In the genomic region with DNA sequence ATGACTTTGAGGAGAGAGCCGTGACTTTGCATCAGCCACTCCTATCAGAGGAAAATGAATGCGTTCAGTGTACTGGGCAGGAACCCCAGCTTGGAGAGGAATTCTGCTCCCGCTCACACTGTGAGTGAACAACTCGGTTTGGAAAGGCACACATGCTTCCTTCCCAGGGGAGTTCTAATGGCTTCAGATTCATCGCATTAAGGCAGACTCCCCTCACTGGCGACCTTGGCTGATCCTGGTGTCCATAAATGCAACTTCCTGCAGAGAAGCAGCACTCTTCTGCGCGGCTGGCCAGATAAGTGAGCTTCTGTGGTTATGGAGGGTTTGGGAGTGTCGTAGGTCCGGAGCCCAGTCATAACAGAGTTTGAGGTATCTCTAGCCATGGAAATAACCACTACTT, we compare ENCODE assay signal across 20 mouse cellular contexts. TPM values are rescaled to one million over a fixed set of nuclear protein-coding genes. Genes with fewer than 3 reads are reported as not detected.
DNase-seq lines count a peak whose midpoint lies in the region; ATAC-seq lines count a peak whose summit lies in the region.
"Had no signal": no experiment of that assay in that cellular context is flagged by ENCODE, and none has a peak within 500 bp of the region (broad histone marks: within the 10 kb centered on the region; RNA-seq: fewer than 3 reads in every experiment).

No protein-coding gene starts in this region.

- H3K9me3 ChIP-seq in heart, embryonic 10.5 days = no peaks in the 10 kb centered on the region
- no peaks in the 10 kb centered on the region for H3K9me3 ChIP-seq in midbrain, embryonic 14.5 days (ENCODE audit: control insufficient read depth, low read length)

- H3K4me2 ChIP-seq in midbrain, embryonic 14.5 days (ENCODE audit: low read length) = no peak overlapping the region

- ATAC-seq in midbrain, embryonic 14.5 days (ENCODE audit: low FRiP score, low TSS enrichment) = no peak

- peaks cover 6% of the 10 kb centered on the region for H3K4me1 ChIP-seq in heart, embryonic 10.5 days
- peaks cover 5% of the 10 kb centered on the region for H3K4me1 ChIP-seq in midbrain, embryonic 14.5 days (ENCODE audit: control insufficient read depth, insufficient read depth, low read length)

- no peaks in the 10 kb centered on the region for H3K27me3 ChIP-seq in heart, embryonic 10.5 days (ENCODE audit: insufficient read depth, poor library complexity, severe bottlenecking)
- no peaks in the 10 kb centered on the region for H3K27me3 ChIP-seq in midbrain, embryonic 14.5 days (ENCODE audit: control insufficient read depth, insufficient read depth, low read length)

- 0 out of 2 replicates have a peak overlapping the region, but pooled peaks have one; percentile 29 for H3K27ac ChIP-seq in heart, embryonic 10.5 days
- H3K27ac ChIP-seq in midbrain, embryonic 14.5 days (replicated peaks; ENCODE audit: low read depth, low read length) = no peak overlapping the region
- H3K27ac ChIP-seq: liver, embryonic 14.5 days had no signal

- peak; percentile 66 for DNase-seq in heart, embryonic 10.5 days (ENCODE audit: low spot score)
- no peak for DNase-seq in heart, postnatal 25 days (ENCODE audit: low spot score)
- peak; percentile 57 for DNase-seq in retina, embryonic 14.5 days (ENCODE audit: low spot score)
- DNase-seq in retina, postnatal 1 day = no peak
- peak; percentile 12 for DNase-seq in midbrain, embryonic 14.5 days
- no peak for DNase-seq in T-cell, adult 2 months (ENCODE audit: low spot score)
- DNase-seq in kidney, postnatal 4 days = no peak
- DNase-seq: B cell, adult 2 months; cerebellum, adult 2 months; embryo, embryonic 11 days; gastrocnemius, postnatal 10 days; heart, postnatal 4 days; kidney, adult 9 months; left cerebral cortex, postnatal 4 days; lung, postnatal 14 days; thymus, postnatal 4 days had no signal

- H3K36me3 ChIP-seq in heart, embryonic 10.5 days = peaks cover 22% of the 10 kb centered on the region
- peaks cover 20% of the 10 kb centered on the region for H3K36me3 ChIP-seq in midbrain, embryonic 14.5 days (ENCODE audit: control insufficient read depth, insufficient read depth, low read length)

- no peak overlapping the region for H3K4me3 ChIP-seq in heart, embryonic 10.5 days
- no peak overlapping the region for H3K4me3 ChIP-seq in midbrain, embryonic 14.5 days (replicated peaks; ENCODE audit: low read depth, low read length)

- no peak overlapping the region for H3K9ac ChIP-seq in midbrain, embryonic 14.5 days (replicated peaks; ENCODE audit: low read length)

- 89% methylated on average over 10 of the region's 10 CpGs for WGBS in heart, embryonic 10.5 days
- 94% methylated on average over 10 of the region's 10 CpGs for WGBS in midbrain, embryonic 14.5 days

- intact Hi-C loops in heart, postnatal 25 days (cut with DNase I) = loop anchor here (5.0 kb wide), 2 partner anchors 68 to 138 kb away; no protein-coding TSS in a partner anchor

RNA-seq across cellular contexts. Expression of a gene that starts 1.0 kb away (rescaled TPM):
- 96.7 and 139 TPM in 2 replicates for polyA plus RNA-seq in heart, embryonic 10.5 days (2016; fragmentation: Nextera tagmentation; extraction: Ambion mirVana)
- 10 to 100 TPM; 19.0 to 20.8 TPM for total RNA-seq in heart, postnatal 25 days (2021)
- polyA plus RNA-seq in midbrain, embryonic 14.5 days (2014; fragmentation: Nextera tagmentation; extraction: Ambion mirVana) = 163 and 207 TPM in 2 replicates

RNA-seq across cellular contexts. Expression of a gene that starts 20.6 kb away (rescaled TPM):
- polyA plus RNA-seq in heart, embryonic 10.5 days (2016; fragmentation: Nextera tagmentation; extraction: Ambion mirVana) = 5.5 and 6.0 TPM in 2 replicates
- total RNA-seq in heart, postnatal 25 days (2021) = 10 to 100 TPM; 45.7 to 58.1 TPM
- polyA plus RNA-seq in midbrain, embryonic 14.5 days (2014; fragmentation: Nextera tagmentation; extraction: Ambion mirVana) = 4.7 and 7.3 TPM in 2 replicates

RNA-seq across cellular contexts. Expression of a gene that starts 44.0 kb away (rescaled TPM):
- polyA plus RNA-seq in heart, embryonic 10.5 days (2016; fragmentation: Nextera tagmentation; extraction: Ambion mirVana) = 5.5 and 7.2 TPM in 2 replicates
- total RNA-seq in heart, postnatal 25 days (2021) = 1 to 10 TPM; 5.8 to 8.2 TPM
- 13.7 and 19.4 TPM in 2 replicates for polyA plus RNA-seq in midbrain, embryonic 14.5 days (2014; fragmentation: Nextera tagmentation; extraction: Ambion mirVana)

RNA-seq across cellular contexts. Expression of a gene that starts 45.8 kb away (rescaled TPM):
- polyA plus RNA-seq in heart, embryonic 10.5 days (2016; fragmentation: Nextera tagmentation; extraction: Ambion mirVana) = not detected in 2 replicates
- not detected for total RNA-seq in heart, postnatal 25 days (2021)
- polyA plus RNA-seq in midbrain, embryonic 14.5 days (2014; fragmentation: Nextera tagmentation; extraction: Ambion mirVana) = not detected in 2 replicates
- total RNA-seq: gastrocnemius, postnatal 10 days; heart, postnatal 4 days; left cerebral cortex, postnatal 4 days; monocyte, adult 5-6 weeks had no signal
- polyA plus RNA-seq: cerebellum, adult 2 months; forebrain, postnatal 0 days; large intestine, adult 2 months; liver, embryonic 14.5 days had no signal

Comparison
In these comparisons a context has a peak if more than half of its experiments do, and no peak if none do; other contexts are left out.
1. DNase-seq: peak in heart, embryonic 10.5 days (single experiment), retina, embryonic 14.5 days (single experiment) and midbrain, embryonic 14.5 days (single experiment); none in heart, postnatal 25 days (single experiment), retina, postnatal 1 day (single experiment), T-cell, adult 2 months (single experiment) and kidney, postnatal 4 days (0 of 2).